Mouse (Mus musculus) 416B (cell line): Measurements from ENCODE around the gene Ola1.
A peak's percentile ranks its signal among the peaks of the same experiment; 100 is the strongest.

Source experiments
- DNase-seq: peaks from one replicate; pipeline ENCODE4 v3.0.0; 2011; ENCODE audit warnings: low read depth

Gene Ola1

GRCm38 (mm10) chr2:73218913-73219312, at the start of gene Ola1:
Gene Ola1 (minus strand): TSS chr2:73218924.
- DNase-seq: no peak

- DNase-seq: no peak
These were observed 49.6 kb upstream of the Ola1 start for GRCm38 (mm10) chr2:73268281-73268680.

DNA sequence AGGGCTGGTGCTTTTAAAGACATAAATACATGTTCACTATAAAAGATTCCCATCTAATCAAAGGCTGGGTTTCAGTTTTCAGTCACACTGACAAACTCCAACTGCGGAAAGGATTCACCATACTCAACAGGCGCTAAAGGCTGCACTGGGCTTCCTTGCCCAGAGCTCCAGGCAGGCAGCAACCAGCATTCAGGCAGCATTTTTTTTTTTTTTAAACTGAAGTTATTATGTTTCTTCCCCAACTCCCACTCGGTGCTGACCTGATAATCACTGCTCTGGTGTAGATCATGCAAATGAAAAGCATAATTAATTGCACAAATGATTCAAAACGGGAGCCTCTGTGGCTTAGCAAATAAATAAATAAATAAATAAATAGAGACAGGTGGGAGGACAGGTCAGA, 49.1 kb upstream of the Ola1 start:
- DNase-seq: no peak

GRCm38 (mm10) chr2:73267231-73267630, 48.5 kb upstream of the Ola1 start:
- DNase-seq: no peak

GRCm38 (mm10) chr2:73266623-73267022, 47.9 kb upstream of the Ola1 start:
- no peak for DNase-seq

DNA sequence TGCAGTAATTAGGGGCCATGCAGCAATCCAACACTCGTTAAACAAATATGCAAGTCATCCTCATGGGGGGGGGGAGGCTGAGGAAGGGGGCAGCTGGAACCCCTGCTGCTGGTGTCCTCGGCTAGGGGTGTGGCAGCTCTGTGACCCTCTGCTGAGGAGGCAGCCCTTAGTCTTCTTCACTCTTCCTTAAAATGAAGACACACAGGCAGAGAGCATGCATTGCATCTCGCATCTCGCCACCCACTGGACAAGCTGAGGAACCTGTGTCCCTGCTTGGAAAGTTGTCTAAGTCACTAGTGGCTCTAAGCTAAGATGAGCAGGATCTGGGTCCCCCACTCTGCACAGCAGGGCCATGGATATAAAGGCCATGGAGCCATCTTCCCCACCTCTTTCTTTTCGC, 47.3 kb upstream of the Ola1 start:
- DNase-seq: peak; percentile 50

GRCm38 (mm10) chr2:73264611-73265195, 46.0 kb upstream of the Ola1 start:
- DNase-seq: no peak

- no peak for DNase-seq
These were observed 45.3 kb upstream of the Ola1 start for GRCm38 (mm10) chr2:73263794-73264610.

- DNase-seq: no peak
These were observed 44.5 kb upstream of the Ola1 start for GRCm38 (mm10) chr2:73263172-73263765.

DNA sequence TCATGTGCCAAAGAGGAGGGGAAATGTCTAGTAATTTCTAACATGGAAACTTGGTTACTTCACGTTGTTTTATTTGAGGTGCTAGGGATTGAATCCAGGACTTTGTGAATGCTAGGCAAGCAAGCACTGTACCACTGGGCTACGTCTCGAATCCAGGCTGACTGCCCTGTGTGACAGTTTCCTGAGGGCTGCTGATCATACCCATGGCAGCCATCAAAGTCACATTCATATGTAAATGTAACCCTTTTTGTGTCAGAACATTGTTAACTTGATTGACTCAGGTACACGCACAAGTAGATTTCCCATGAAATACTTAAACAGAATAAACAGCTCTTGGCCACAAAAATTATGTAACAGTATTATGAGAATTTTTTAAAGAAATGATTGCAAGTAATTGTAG, 30.0 kb upstream of the Ola1 start:
- DNase-seq: no peak

DNA sequence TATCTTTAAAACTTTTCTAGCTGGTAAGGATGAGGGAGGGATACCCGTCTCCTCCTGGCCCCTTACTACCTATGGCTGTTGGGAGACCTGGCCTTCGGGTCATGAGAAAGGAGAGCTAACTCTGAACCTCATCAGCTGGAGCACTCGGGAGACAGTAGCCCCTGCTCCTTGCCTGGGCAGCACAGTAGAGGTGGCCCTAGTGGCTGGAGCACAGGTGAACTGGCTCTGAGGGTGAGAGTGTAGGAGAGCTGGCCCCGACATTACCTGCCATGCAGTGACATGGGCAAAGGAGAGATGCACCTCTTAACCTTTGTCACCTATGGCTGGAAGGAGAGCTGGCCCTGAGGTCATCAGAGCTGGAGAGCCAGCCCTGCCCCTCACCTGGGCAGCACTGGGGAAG, 22.6 kb upstream of the Ola1 start:
- no peak for DNase-seq

DNA sequence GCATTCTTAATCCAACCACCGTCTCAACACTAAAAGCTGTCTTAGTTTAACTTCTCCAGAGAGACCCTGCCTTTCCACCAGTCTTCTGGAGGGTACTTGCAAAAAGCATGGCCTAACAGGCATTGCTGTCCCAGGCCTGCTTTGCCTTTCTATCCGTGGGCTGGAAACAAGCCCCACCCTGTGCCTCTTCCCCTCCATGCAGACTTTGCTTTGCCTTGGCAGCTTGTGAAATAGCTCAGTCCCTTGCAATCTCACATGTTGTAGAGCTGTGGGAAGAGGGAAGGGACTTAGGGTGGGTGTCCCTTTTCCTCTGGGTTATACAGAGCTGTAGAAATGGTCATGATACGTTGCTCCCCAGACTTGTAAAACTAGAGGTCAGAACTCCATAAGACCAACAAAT, 12.4 kb upstream of the Ola1 start:
- DNase-seq: no peak

GRCm38 (mm10) chr2:73213871-73214659, 4.7 kb downstream of the Ola1 start:
- peak; percentile 92 for DNase-seq

DNA sequence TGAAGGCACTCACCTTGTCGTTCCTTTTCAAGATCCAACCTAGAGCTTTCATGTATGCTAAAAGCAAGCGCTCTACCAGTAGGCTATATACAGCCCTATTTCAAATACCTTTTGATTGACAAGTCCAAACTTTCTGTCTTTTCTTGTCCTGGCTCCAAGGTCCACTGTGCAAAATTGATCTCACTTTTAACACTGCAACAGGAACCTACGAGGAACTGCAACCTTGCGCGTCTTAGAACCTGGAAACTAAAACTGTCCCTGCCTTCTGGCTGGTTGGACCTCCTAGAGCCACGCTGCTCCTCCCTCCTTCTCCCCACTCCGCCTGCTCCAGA, 5.2 kb downstream of the Ola1 start:
- peak; percentile 51 for DNase-seq

DNA sequence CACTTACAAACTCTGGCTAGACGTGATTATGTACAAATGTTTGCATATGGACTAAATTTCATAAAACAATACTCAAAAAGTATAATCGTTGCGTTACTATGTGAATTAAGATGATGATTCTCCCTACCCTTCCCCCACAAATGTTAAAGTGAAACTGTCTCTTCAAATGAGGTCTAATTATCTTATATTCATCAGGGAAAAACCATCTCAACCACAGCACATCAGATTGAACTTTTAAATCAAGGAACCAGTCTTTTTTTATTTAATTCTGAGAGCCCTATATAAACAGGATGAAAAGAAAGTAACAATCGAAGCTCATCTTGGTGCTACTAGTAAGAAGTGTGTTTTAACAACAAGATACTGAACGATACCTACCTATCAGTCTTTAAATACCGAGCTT, 14.4 kb downstream of the Ola1 start:
- no peak for DNase-seq

DNA sequence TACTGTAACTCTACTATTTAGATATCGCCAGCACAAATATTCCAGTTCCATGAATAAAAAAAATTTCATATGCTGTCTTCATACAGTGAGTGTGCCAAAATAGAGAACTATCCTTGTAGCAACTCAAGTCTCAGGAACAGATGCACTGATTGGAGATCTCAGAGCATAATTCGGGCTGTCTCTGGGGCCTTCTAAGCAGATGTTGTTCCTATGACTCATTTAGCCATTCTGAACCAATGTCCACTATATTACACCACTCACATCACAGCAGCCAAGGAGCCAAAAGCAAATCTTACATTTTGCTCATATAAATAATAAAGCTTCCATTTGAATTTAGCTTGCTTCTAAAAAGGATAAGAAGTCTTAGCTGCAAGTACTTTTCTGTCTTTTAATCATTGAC, 30.2 kb downstream of the Ola1 start:
- DNase-seq: peak; percentile 58

GRCm38 (mm10) chr2:73185185-73185584, 33.5 kb downstream of the Ola1 start:
- no peak for DNase-seq

DNA sequence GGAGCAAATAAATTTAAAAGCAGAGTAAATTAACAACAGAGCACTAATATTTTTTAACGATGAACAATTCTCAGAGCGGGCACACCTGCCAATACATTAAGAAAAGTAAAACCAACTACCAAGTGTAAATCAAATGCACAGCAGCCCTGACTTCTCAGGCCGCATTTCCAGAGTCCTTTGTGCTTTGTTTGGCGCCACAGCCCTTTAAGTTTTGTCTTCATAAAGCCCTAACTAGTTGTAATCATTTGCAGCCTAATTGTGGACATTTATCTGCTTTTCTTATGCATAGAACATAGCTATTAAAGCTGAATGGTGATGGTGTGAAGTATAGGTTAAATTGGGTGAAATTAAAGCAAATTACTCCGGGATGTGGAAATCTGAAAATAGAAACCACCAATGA, 49.2 kb downstream of the Ola1 start:
- DNase-seq: no peak

DNA sequence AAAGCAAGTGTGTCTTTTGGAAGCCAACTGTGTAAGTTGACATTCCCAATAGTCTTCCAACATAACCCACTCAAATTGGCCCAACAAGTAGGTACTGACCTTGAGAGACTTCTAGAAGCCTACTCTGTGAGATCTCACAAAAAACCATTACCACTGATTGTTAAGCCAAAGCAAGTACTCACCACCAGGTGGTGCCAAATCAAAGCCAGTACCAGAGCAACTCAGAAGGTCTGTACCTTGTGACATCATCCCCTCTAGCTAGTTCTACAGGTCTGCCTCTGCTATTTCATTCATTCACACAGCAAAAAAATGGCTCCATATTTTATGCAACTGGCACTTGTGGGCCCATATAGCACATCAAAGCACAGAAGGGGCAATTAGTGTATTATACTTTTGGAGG, 51.6 kb downstream of the Ola1 start:
- DNase-seq: peak; percentile 84

GRCm38 (mm10) chr2:73164666-73165065, 54.1 kb downstream of the Ola1 start:
- DNase-seq: no peak

- DNase-seq: peak; percentile 96
These were observed 58.0 kb downstream of the Ola1 start for GRCm38 (mm10) chr2:73160772-73161171.

DNA sequence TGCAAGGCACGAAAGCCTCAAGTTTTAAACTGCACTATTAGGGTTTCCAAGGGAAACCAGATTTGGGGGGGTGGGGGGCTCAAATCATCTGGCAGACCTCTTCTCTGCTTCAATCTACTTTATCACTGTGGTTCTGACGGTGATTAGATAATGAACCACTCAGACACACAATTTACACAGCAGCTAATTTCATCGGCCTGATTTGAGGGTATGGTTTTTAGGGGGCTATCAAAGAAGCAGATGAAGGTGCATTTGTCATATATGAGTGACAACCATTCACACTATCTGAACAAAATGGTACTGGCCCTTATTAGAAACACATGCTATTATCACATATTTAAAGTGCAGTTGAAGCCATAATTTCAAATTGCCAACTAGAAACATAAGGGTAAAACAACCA, 61.5 kb downstream of the Ola1 start:
- DNase-seq: no peak

GRCm38 (mm10) chr2:73150526-73150925, 68.2 kb downstream of the Ola1 start:
- peak; percentile 68 for DNase-seq
